Mouse (Mus musculus): ENCODE results near the gene H2al1a. TPM values are rescaled to one million over a fixed set of nuclear protein-coding genes. Genes with fewer than 3 reads are reported as not detected.
"Not testable (repeated sequence)": the region's sequence is repeated elsewhere in the genome, so short reads cannot be mapped to it uniquely, and the experiment has no call there.

The H2al1a gene
- polyA plus RNA-seq (2016; fragmentation: Nextera tagmentation; extraction: Ambion mirVana) = not detected in 2 replicates

DNA sequence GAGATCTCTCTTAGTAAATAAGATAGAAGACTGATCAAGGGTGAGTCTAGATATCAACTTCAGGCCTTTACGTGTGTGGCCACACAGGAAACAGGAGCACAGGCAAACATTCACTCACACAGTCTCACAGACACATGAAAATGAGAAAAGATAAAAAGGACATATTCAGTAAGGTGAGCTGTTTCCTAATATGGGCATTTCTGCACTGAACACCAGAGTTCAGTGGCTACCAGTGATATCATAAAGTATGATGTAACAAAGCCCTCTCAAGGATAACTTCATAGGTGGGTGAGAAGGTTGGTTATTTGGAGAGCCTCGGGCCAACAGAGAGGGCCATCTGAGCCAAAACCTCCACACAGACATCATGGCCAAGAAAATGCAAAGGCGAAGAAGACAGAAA, at the start of gene H2al1a:
TSS of gene H2al1a (plus strand) at position 301 of the 400 bp plus-strand sequence.
- H3K9me3 ChIP-seq (replicated peaks); DNase-seq (ENCODE audit: low spot score); H3K36me3 ChIP-seq; H3K27ac ChIP-seq; H3K4me1 ChIP-seq; H3K4me3 ChIP-seq: not testable (repeated sequence)
- H3K27me3 ChIP-seq (ENCODE audit: low read depth, poor library complexity, severe bottlenecking) = peaks cover 40% of the 10 kb centered on the region; the same call in 1 of the 2 replicates
- WGBS = no CpG with 5 or more reads among the region's 3 CpGs

- peaks cover 97% of the 10 kb centered on the region for H3K27me3 ChIP-seq (ENCODE audit: low read depth, poor library complexity, severe bottlenecking)
- DNase-seq (ENCODE audit: low spot score) = no peak
- H3K4me1 ChIP-seq = peaks cover 27% of the 10 kb centered on the region
- no peaks in the 10 kb centered on the region for H3K9me3 ChIP-seq (replicated peaks)
- H3K27ac ChIP-seq = no peak overlapping the region
- 16% methylated on average over 12 of the region's 12 CpGs for WGBS
- H3K36me3 ChIP-seq = no peaks in the 10 kb centered on the region
- no peak overlapping the region for H3K4me3 ChIP-seq
Observed at GRCm38 (mm10) chrX:11250155-11250554, 48.9 kb upstream of the H2al1a start.

- 37% methylated on average over 5 of the region's 5 CpGs for WGBS
Observed at GRCm38 (mm10) chrX:11254062-11254461, 45.0 kb upstream of the H2al1a start.

GRCm38 (mm10) chrX:11254521-11255207, 44.4 kb upstream of the H2al1a start:
- 27% methylated on average over 11 of the region's 11 CpGs for WGBS
- Histone ChIP-seq H3K27ac (peak overlapping the region; percentile 68; the same call in 1 of the 2 replicates), H3K9me3 (replicated peaks) (no peaks in the 10 kb centered on the region), H3K27me3 (ENCODE audit: low read depth, poor library complexity, severe bottlenecking) (peaks cover 98% of the 10 kb centered on the region), H3K36me3 (no peaks in the 10 kb centered on the region), H3K4me1 (peaks cover 42% of the 10 kb centered on the region), H3K4me3 (no peak overlapping the region)
- no peak for DNase-seq (ENCODE audit: low spot score)

More at GRCm38 (mm10) chrX:11254062-11254461, 45.0 kb upstream of the H2al1a start:
- no peaks in the 10 kb centered on the region for H3K9me3 ChIP-seq (replicated peaks)
- H3K27me3 ChIP-seq (ENCODE audit: low read depth, poor library complexity, severe bottlenecking) = peaks cover 98% of the 10 kb centered on the region
- peaks cover 42% of the 10 kb centered on the region for H3K4me1 ChIP-seq
- no peaks in the 10 kb centered on the region for H3K36me3 ChIP-seq
- no peak for DNase-seq (ENCODE audit: low spot score)
- no peak overlapping the region for H3K27ac ChIP-seq
- H3K4me3 ChIP-seq = no peak overlapping the region

- WGBS = 32% methylated on average over 8 of the region's 8 CpGs
- H3K9me3 ChIP-seq (replicated peaks) = no peaks in the 10 kb centered on the region
- H3K4me3 ChIP-seq = no peak overlapping the region
- peaks cover 31% of the 10 kb centered on the region for H3K4me1 ChIP-seq
- peak; percentile 55 for DNase-seq (ENCODE audit: low spot score)
- H3K27me3 ChIP-seq (ENCODE audit: low read depth, poor library complexity, severe bottlenecking) = peaks cover 98% of the 10 kb centered on the region
- H3K27ac ChIP-seq = peak overlapping the region; percentile 68
- no peaks in the 10 kb centered on the region for H3K36me3 ChIP-seq
Observed at GRCm38 (mm10) chrX:11255564-11256360, 43.3 kb upstream of the H2al1a start.

DNA sequence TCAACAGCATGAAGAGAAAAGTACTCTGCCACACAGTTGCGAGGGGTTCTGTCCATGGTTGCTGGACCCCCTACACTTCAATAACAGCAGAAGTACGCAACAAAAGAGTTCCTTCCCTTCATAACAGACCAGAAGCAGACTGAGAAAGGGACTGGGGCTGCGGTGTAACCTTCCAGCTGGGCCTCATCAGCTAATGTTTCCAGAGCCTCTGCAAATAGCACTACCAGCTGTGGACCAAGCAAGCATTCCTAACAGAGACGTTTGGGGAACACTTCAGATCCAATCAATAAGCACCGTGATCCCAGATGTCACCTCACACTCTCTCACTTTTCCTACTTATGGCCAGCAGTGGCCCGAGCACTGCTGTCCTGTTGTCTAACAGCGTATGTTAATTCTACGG, 34.1 kb upstream of the H2al1a start:
- no peak for DNase-seq (ENCODE audit: low spot score)
- H3K4me3 ChIP-seq = no peak overlapping the region
- no peaks in the 10 kb centered on the region for H3K36me3 ChIP-seq
- H3K4me1 ChIP-seq = peaks cover 25% of the 10 kb centered on the region
- H3K9me3 ChIP-seq (replicated peaks) = no peaks in the 10 kb centered on the region
- H3K27me3 ChIP-seq (ENCODE audit: low read depth, poor library complexity, severe bottlenecking) = peaks cover 93% of the 10 kb centered on the region
- 75% methylated on average over 8 of the region's 8 CpGs for WGBS
- no peak overlapping the region for H3K27ac ChIP-seq

DNA sequence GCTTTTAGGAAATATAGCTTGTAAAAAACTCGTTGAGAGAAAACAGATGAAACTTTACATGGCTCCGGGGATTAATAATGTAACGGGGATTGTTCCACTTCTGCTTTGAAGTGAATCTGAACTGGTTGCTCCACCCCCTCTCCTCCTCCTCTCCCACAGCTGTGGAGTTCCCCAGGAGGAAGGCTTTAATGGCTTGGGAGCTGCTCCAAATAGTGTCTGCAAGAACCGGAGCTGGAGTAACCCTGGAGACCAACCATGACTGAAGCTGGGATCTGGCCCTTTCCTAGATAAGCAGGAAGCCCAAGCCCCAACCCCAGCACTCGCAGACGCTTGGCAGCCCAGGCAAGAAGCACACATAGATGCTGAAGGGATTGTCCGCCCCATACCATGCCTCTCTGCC, 31.3 kb upstream of the H2al1a start:
- H3K27ac ChIP-seq = no peak overlapping the region
- no peaks in the 10 kb centered on the region for H3K9me3 ChIP-seq (replicated peaks)
- 55% methylated on average over 7 of the region's 7 CpGs for whole genome bisulfite sequencing
- H3K4me3 ChIP-seq = no peak overlapping the region
- H3K27me3 ChIP-seq (ENCODE audit: low read depth, poor library complexity, severe bottlenecking) = peaks cover 94% of the 10 kb centered on the region
- DNase-seq (ENCODE audit: low spot score) = no peak
- no peaks in the 10 kb centered on the region for H3K36me3 ChIP-seq
- H3K4me1 ChIP-seq = peaks cover 25% of the 10 kb centered on the region

DNA sequence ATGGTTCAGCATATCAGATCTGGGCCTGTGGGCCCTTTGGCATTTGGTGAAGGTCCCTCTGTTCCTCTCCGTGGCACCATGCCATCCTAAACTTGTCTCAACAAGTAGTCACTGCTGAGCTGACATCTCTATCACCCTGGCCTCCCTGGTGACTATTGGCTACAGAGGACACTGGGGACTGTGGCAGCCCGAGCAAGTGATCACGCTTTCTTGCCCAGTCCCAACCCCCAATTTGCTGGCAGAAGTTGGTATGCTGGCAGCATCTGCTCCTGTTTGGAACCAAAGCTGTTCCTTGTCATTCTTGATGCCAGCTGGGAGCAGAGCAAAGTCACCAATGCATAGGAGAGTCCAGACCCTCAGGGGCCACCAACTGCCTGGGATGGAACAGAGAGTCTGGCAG, 30.0 kb upstream of the H2al1a start:
- H3K4me1 ChIP-seq = peaks cover 25% of the 10 kb centered on the region
- 93% methylated on average over 3 of the region's 3 CpGs for WGBS
- H3K9me3 ChIP-seq (replicated peaks) = no peaks in the 10 kb centered on the region
- no peak for DNase-seq (ENCODE audit: low spot score)
- no peaks in the 10 kb centered on the region for H3K36me3 ChIP-seq
- H3K27ac ChIP-seq = no peak overlapping the region
- H3K27me3 ChIP-seq (ENCODE audit: low read depth, poor library complexity, severe bottlenecking) = peaks cover 100% of the 10 kb centered on the region
- no peak overlapping the region for H3K4me3 ChIP-seq

DNA sequence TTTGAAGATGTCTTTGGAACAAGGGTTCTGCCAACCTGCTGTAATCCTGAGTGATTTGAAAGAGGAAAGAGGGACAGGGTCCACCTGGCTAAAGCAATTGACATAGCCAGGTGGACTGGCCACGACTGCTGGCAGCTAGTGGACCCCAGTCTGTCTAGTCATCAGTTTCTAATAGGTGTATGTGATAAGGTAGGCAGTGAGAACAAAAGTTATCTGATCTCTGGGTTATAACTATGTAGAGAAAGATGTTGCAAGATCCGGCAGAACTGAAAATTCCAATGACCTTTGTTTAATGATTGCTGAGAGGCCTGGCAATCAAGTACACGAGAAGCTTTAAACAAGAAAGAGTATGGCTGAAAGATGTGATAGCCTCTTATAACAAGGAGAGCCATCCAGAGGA, 25.9 kb upstream of the H2al1a start:
- Histone ChIP-seq H3K36me3 (no peaks in the 10 kb centered on the region), H3K27ac (no peak overlapping the region), H3K4me3 (no peak overlapping the region), H3K4me1 (no peaks in the 10 kb centered on the region; the same call in 1 of the 2 replicates), H3K27me3 (ENCODE audit: low read depth, poor library complexity, severe bottlenecking) (peaks cover 95% of the 10 kb centered on the region), H3K9me3 (replicated peaks) (no peaks in the 10 kb centered on the region)
- no peak for DNase-seq (ENCODE audit: low spot score)
- 89% methylated on average over 3 of the region's 3 CpGs for WGBS

- no peak for DNase-seq (ENCODE audit: low spot score)
- Histone ChIP-seq H3K4me3 (no peak overlapping the region), H3K4me1 (no peaks in the 10 kb centered on the region), H3K27me3 (ENCODE audit: low read depth, poor library complexity, severe bottlenecking) (peaks cover 93% of the 10 kb centered on the region), H3K27ac (no peak overlapping the region), H3K36me3 (no peaks in the 10 kb centered on the region), H3K9me3 (replicated peaks) (no peaks in the 10 kb centered on the region)
- WGBS = 89% methylated on average over 6 of the region's 6 CpGs
Observed at GRCm38 (mm10) chrX:11277083-11277482, 22.0 kb upstream of the H2al1a start.

GRCm38 (mm10) chrX:11280741-11281140, 18.3 kb upstream of the H2al1a start:
- no peak for DNase-seq (ENCODE audit: low spot score)
- Histone ChIP-seq H3K27ac (no peak overlapping the region), H3K4me3 (no peak overlapping the region), H3K9me3 (replicated peaks) (no peaks in the 10 kb centered on the region), H3K27me3 (ENCODE audit: low read depth, poor library complexity, severe bottlenecking) (peaks cover 66% of the 10 kb centered on the region), H3K4me1 (no peaks in the 10 kb centered on the region), H3K36me3 (no peaks in the 10 kb centered on the region)
- WGBS = 93% methylated on average over 2 of the region's 2 CpGs

GRCm38 (mm10) chrX:11288306-11288882, 10.7 kb upstream of the H2al1a start:
- Histone ChIP-seq H3K27ac (no peak overlapping the region), H3K9me3 (replicated peaks) (no peaks in the 10 kb centered on the region), H3K4me1 (no peaks in the 10 kb centered on the region), H3K4me3 (no peak overlapping the region), H3K27me3 (ENCODE audit: low read depth, poor library complexity, severe bottlenecking) (peaks cover 73% of the 10 kb centered on the region), H3K36me3 (no peaks in the 10 kb centered on the region)
- 82% methylated on average over 14 of the region's 14 CpGs for WGBS
- no peak for DNase-seq (ENCODE audit: low spot score)

DNA sequence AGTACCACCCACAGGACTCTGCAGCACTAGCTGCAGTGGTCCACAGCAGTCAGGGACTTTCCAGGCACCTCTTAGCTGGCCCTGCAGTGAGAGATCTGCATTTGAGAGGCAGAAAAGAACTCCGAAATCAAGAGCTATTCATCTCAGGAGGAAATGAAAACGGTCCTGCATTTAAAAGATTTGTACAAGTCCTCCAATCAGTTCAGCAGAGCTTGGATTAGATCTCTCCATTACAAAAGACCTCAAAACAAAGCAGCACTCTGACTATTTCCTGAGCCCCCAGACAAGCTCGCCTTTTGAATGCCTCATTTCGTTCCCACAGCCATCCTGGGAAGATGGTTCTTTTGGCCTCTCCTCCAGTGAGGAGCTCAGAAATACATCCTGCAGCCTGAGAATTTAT, 9.8 kb upstream of the H2al1a start:
- Histone ChIP-seq H3K4me3 (no peak overlapping the region), H3K9me3 (replicated peaks) (no peaks in the 10 kb centered on the region), H3K27me3 (ENCODE audit: low read depth, poor library complexity, severe bottlenecking) (peaks cover 82% of the 10 kb centered on the region), H3K36me3 (no peaks in the 10 kb centered on the region), H3K4me1 (no peaks in the 10 kb centered on the region), H3K27ac (no peak overlapping the region)
- 82% methylated on average over 4 of the region's 4 CpGs for WGBS
- DNase-seq (ENCODE audit: low spot score) = no peak
